Mouse (Mus musculus) erythroblast, embryonic 14.5 days (primary cell): Measurements from ENCODE around the gene C1qtnf1.

Experiments used
- GATA1 ChIP-seq: IDR thresholded peaks from 2 replicates; pipeline ENCODE4 v1.6.1; 2012; ENCODE audit warnings: low read length, inconsistent platforms, mixed read lengths
- TAL1 ChIP-seq: IDR thresholded peaks from 3 replicates; pipeline ENCODE4 v1.6.1; 2012; ENCODE audit warnings: low read length, inconsistent platforms, mixed read lengths

- TF ChIP-seq GATA1, result no peak
- TF ChIP-seq TAL1, result no peak
Measured at GRCm38 (mm10) chr11:118488191-118488906, 60.3 kb downstream of the C1qtnf1 start.
